Mouse (Mus musculus) MEL (cell line): ENCODE data around the gene Itga11. TPM values are rescaled to one million over a fixed set of nuclear protein-coding genes. Genes with fewer than 3 reads are reported as not detected.

ENCODE experiments used
- DNase-seq: peaks from one replicate; pipeline ENCODE4 v3.0.0; 2011; ENCODE audit warnings: low read depth, low spot score
- H3K27ac ChIP-seq: 2 replicates; pipeline ENCODE4 v1.5.1; 2012; ENCODE audit warnings: low read depth, mild to moderate bottlenecking, control low read depth, low read length, moderate library complexity; ENCODE audit not compliant: control insufficient read depth
- H3K27me3 ChIP-seq, 2 experiments: fragments of 150-350 bp in 1 of 2; sonication (generic) in 1 of 2; 2 replicates each; pipeline ENCODE4 v1.6.1; 2012; ENCODE audit warnings: low read length in 2 of 2, mild to moderate bottlenecking in 2 of 2, improper control_type of control experiment in 1 of 2, moderate library complexity in 1 of 2; ENCODE audit not compliant: insufficient read depth in 2 of 2, control insufficient read depth in 1 of 2
- H3K36me3 ChIP-seq, 2 experiments: 2 replicates each; pipeline ENCODE4 v1.6.1; 2012 to 2014; ENCODE audit warnings: low read length in 2 of 2, improper control_type of control experiment in 1 of 2, inconsistent platforms in 1 of 2, mild to moderate bottlenecking in 1 of 2; ENCODE audit not compliant: insufficient read depth in 2 of 2, control insufficient read depth in 1 of 2
- H3K4me1 ChIP-seq, 2 experiments: fragments of 150-350 bp in 1 of 2; sonication (generic) in 1 of 2; 2 replicates each; pipeline ENCODE4 v1.6.1; 2012; ENCODE audit warnings: low read length in 2 of 2, improper control_type of control experiment in 1 of 2, mild to moderate bottlenecking in 1 of 2; ENCODE audit not compliant: insufficient read depth in 2 of 2, control insufficient read depth in 1 of 2
- H3K4me3 ChIP-seq, 2 experiments: fragments of 150-350 bp in 1 of 2; sonication (generic) in 1 of 2; 2 replicates each; pipeline ENCODE4 v1.5.1; 2012; ENCODE audit warnings: low read depth in 2 of 2, low read length in 2 of 2, mild to moderate bottlenecking in 2 of 2, moderate library complexity in 2 of 2, control low read depth in 1 of 2, improper control_type of control experiment in 1 of 2; ENCODE audit not compliant: control insufficient read depth in 1 of 2, insufficient read depth in 1 of 2
- H3K79me2 ChIP-seq: 2 replicates; pipeline ENCODE4 v1.6.1; 2012; ENCODE audit warnings: mild to moderate bottlenecking, low read length, moderate library complexity; ENCODE audit not compliant: control insufficient read depth, poor library complexity, insufficient read depth
- H3K9ac ChIP-seq: 2 replicates; pipeline ENCODE4 v1.6.1; 2012; ENCODE audit warnings: low read depth, mild to moderate bottlenecking, control low read depth, low read length, moderate library complexity; ENCODE audit not compliant: control insufficient read depth, poor library complexity, severe bottlenecking
- H3K9me3 ChIP-seq: fragments of 150-350 bp; sonication (generic); replicated peaks from 2 replicates; pipeline ENCODE4 v1.6.1; 2012; ENCODE audit warnings: mild to moderate bottlenecking, low read length, improper control_type of control experiment, moderate library complexity; ENCODE audit not compliant: insufficient read depth
- CHD1 ChIP-seq: IDR thresholded peaks from 2 replicates; pipeline ENCODE4 v1.6.1; 2012; ENCODE audit warnings: low read depth, mild to moderate bottlenecking, inconsistent platforms, low read length, improper control_type of control experiment
- CTCF ChIP-seq, 3 experiments: IDR thresholded peaks in 2 of 3; conservative IDR thresholded peaks in 1 of 3; 2 replicates each; pipeline ENCODE4 v1.5.1; 2011 to 2012; ENCODE audit warnings: low read length in 3 of 3, low read depth in 2 of 3, mild to moderate bottlenecking in 2 of 3, improper control_type of control experiment in 1 of 3, inconsistent platforms in 1 of 3, mixed read lengths in 1 of 3, moderate library complexity in 1 of 3; ENCODE audit not compliant: control insufficient read depth in 1 of 3, insufficient read depth in 1 of 3, poor library complexity in 1 of 3, severe bottlenecking in 1 of 3
- GATA1 ChIP-seq: IDR thresholded peaks from 2 replicates; pipeline ENCODE4 v1.6.1; 2011; ENCODE audit warnings: low read depth, low read length, improper control_type of control experiment
- HCFC1 ChIP-seq: IDR thresholded peaks from 2 replicates; pipeline ENCODE4 v1.6.1; 2012; ENCODE audit warnings: low read depth, mild to moderate bottlenecking, inconsistent platforms, low read length, improper control_type of control experiment, moderate library complexity
- MAZ ChIP-seq: IDR thresholded peaks from 2 replicates; pipeline ENCODE4 v1.6.1; 2012; ENCODE audit warnings: low read depth, mild to moderate bottlenecking, inconsistent platforms, low read length, improper control_type of control experiment
- MEF2A ChIP-seq: IDR thresholded peaks from 2 replicates; pipeline ENCODE4 v1.6.1; 2014; ENCODE audit warnings: low read depth, mild to moderate bottlenecking, inconsistent platforms, low read length, improper control_type of control experiment; ENCODE audit not compliant: poor library complexity, insufficient replicate concordance, severe bottlenecking; ENCODE audit errors: extremely low read depth
- MXI1 ChIP-seq: IDR thresholded peaks from 2 replicates; pipeline ENCODE4 v1.6.1; 2011; ENCODE audit warnings: mild to moderate bottlenecking, low read depth, low read length, improper control_type of control experiment
- MYC ChIP-seq: IDR thresholded peaks from 2 replicates; pipeline ENCODE4 v1.6.1; 2011; ENCODE audit warnings: low read depth, mild to moderate bottlenecking, low read length, improper control_type of control experiment, moderate library complexity
- NELFE ChIP-seq: IDR thresholded peaks from 2 replicates; pipeline ENCODE4 v1.6.1; 2011; ENCODE audit warnings: low read depth, low read length, improper control_type of control experiment
- NRF1 ChIP-seq: IDR thresholded peaks from 2 replicates; pipeline ENCODE4 v1.6.1; 2014; ENCODE audit warnings: low read depth, mild to moderate bottlenecking, inconsistent platforms, low read length, improper control_type of control experiment, moderate library complexity; ENCODE audit not compliant: poor library complexity, insufficient read depth, severe bottlenecking
- POLR2AphosphoS2 ChIP-seq: IDR thresholded peaks from 2 replicates; pipeline ENCODE4 v1.6.1; 2011; ENCODE audit warnings: low read length, improper control_type of control experiment
- SIN3A ChIP-seq: IDR thresholded peaks from 2 replicates; pipeline ENCODE4 v1.6.1; 2012; ENCODE audit warnings: low read length, improper control_type of control experiment, inconsistent platforms
- TBP ChIP-seq: IDR thresholded peaks from 2 replicates; pipeline ENCODE4 v1.8.0; 2011; ENCODE audit warnings: low read depth, low read length, improper control_type of control experiment
- UBTF ChIP-seq: IDR thresholded peaks from 2 replicates; pipeline ENCODE4 v1.6.1; 2012; ENCODE audit warnings: low read depth, mild to moderate bottlenecking, inconsistent platforms, low read length, improper control_type of control experiment, moderate library complexity, borderline replicate concordance; ENCODE audit not compliant: insufficient read depth
- ZMIZ1 ChIP-seq: IDR thresholded peaks from 2 replicates; pipeline ENCODE4 v1.6.1; 2012; ENCODE audit warnings: low read depth, mild to moderate bottlenecking, inconsistent platforms, low read length, improper control_type of control experiment, moderate library complexity
- ZNF384 ChIP-seq: IDR thresholded peaks from 2 replicates; pipeline ENCODE4 v1.6.1; 2012; ENCODE audit warnings: low read depth, mild to moderate bottlenecking, inconsistent platforms, low read length, improper control_type of control experiment
- polyA plus RNA-seq, 2 experiments: library from polyadenylated mRNA; stranded (reverse) in 1 of 2; unstranded in 1 of 2; fragments of >175 nt in 1 of 2; fragments of >200 nt in 1 of 2; gene quantifications; 2 replicates each; pipeline versions ENCODE4 v1.2.1 to v1.2.4; 2012; ENCODE audit warnings: low replicate concordance in 2 of 2, low read depth in 1 of 2; ENCODE audit not compliant: insufficient read length in 2 of 2, insufficient read depth in 1 of 2, missing spikeins in 1 of 2
- total RNA-seq: library from RNA; depleted of rRNA; stranded (reverse); fragments of 300-350 nt; gene quantifications from 2 replicates; pipeline ENCODE4 v1.2.3, GENCODE M21; 2012

The Itga11 gene
- total and polyA plus RNA-seq, 3 experiments: not detected

- H3K27ac ChIP-seq: peak overlapping the region; percentile 93
- H3K9me3 ChIP-seq: no peaks in the 10 kb centered on the region
- H3K27me3 ChIP-seq: no peaks in the 10 kb centered on the region
- peaks cover 3 to 44% of the 10 kb centered on the region in 2 experiments; a peak in 3 of 4 replicates for H3K36me3 ChIP-seq
- TF ChIP-seq POLR2AphosphoS2 (0 out of 2 replicates have a peak, but pooled peaks have one; percentile 21), MAZ (0 out of 2 replicates have a peak, but pooled peaks have one; percentile 52), NRF1 (no peak), ZNF384 (no peak), MEF2A (no peak), UBTF (0 out of 2 replicates have a peak, but pooled peaks have one; percentile 1), HCFC1 (peak; percentile 37; the same call in 1 of the 2 replicates), MYC (peak; percentile 50; the same call in 1 of the 2 replicates), GATA1 (peak; percentile 34; the same call in 1 of the 2 replicates), CHD1 (peak; percentile 96), MXI1 (peak; percentile 50; the same call in 1 of the 2 replicates), ZMIZ1 (0 out of 2 replicates have a peak, but pooled peaks have one; percentile 27), CTCF (IDR thresholded peaks at IDR 0.05 in 2 of 3, conservative IDR thresholded peaks at IDR 0.05 in 1 of 3; ENCODE audit: control insufficient read depth in 1 of 3, insufficient read depth in 1 of 3, low read depth in 2 of 3, low read length in 3 of 3, poor library complexity in 1 of 3, severe bottlenecking in 1 of 3) (peak in 2 of 3 experiments; percentile 10 to 14; a peak in 1 of 6 replicates), TBP (0 out of 2 replicates have a peak, but pooled peaks have one; percentile 25), SIN3A (peak; percentile 79), NELFE (peak; percentile 22; the same call in 1 of the 2 replicates)
- peaks cover 57% of the 10 kb centered on the region for H3K79me2 ChIP-seq
- H3K4me1 ChIP-seq: peaks cover 17% of the 10 kb centered on the region in 2 experiments
- peak overlapping the region; percentile 99 for H3K9ac ChIP-seq
- peak; percentile 78 for DNase-seq
- peak overlapping the region; percentile 73 to 85 for H3K4me3 ChIP-seq
Observed at GRCm38 (mm10) chr9:62810543-62811515, 133.2 kb downstream of the Itga11 start.
